9 mouse cellular contexts compared by ENCODE assay signal in the genomic region with DNA sequence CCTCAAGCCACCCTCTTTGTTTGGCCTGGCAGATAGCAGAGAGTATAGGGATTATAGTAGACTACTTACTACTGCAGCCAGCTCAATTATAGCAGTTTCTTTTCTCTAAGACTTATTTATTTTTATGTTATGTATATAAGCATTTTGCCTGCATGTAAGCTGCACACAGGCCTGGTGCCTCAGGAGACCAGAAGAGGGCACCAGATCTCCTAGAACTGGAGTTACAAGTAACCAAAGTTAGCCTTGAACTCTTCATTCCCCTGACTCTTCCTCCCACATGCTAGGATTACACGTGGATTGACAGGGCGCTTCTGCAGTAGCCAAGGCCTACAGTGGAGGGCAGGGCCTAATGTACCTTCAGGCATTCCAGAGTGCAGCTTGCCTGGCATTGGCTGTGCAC.
A peak's percentile ranks its signal among the peaks of the same experiment; 100 is the strongest.
DNase-seq lines count a peak whose midpoint lies in the region; ATAC-seq lines count a peak whose summit lies in the region.
"Had no signal": no experiment of that assay in that cellular context is flagged by ENCODE, and none has a peak within 500 bp of the region (broad histone marks: within the 10 kb centered on the region; RNA-seq: fewer than 3 reads in every experiment).

No protein-coding gene starts in this region.

- H3K4me2 ChIP-seq in limb, embryonic 11.5 days (ENCODE audit: low read depth, severe bottlenecking): no peak overlapping the region
- no peak overlapping the region for H3K4me2 ChIP-seq in neural tube, embryonic 15.5 days
- H3K4me2 ChIP-seq: neural tube, embryonic 12.5 days had no signal

- 43% methylated on average over 2 of the region's 2 CpGs for WGBS in limb, embryonic 11.5 days
- 38% methylated on average over 2 of the region's 2 CpGs for WGBS in limb, embryonic 10.5 days
- WGBS in neural tube, embryonic 15.5 days: 47% methylated on average over 2 of the region's 2 CpGs

- H3K27me3 ChIP-seq in limb, embryonic 11.5 days (ENCODE audit: control insufficient read depth, insufficient read depth, low read length): no peaks in the 10 kb centered on the region
- H3K27me3 ChIP-seq in limb, embryonic 10.5 days (ENCODE audit: low read depth, poor library complexity, severe bottlenecking): no peaks in the 10 kb centered on the region
- H3K27me3 ChIP-seq in neural tube, embryonic 15.5 days (replicated peaks): no peaks in the 10 kb centered on the region
- H3K27me3 ChIP-seq: neural tube, embryonic 12.5 days had no signal

- peak; percentile 55 for DNase-seq in limb, embryonic 11.5 days (ENCODE audit: low spot score)
- no peak for DNase-seq in limb, embryonic 10.5 days (ENCODE audit: low spot score)
- peak; percentile 55 for DNase-seq in NIH3T3 (ENCODE audit: low read depth)
- peak; percentile 16 for DNase-seq in c-Kit-positive CD71-positive TER-119-negative erythroid progenitor cells, embryonic 14.5 days (ENCODE audit: low read depth)
- peak; percentile 24 for DNase-seq in kidney, postnatal 14 days
- peak; percentile 76 for DNase-seq in thymus, postnatal 0 days (ENCODE audit: low spot score)
- DNase-seq in urinary bladder, postnatal 4 days (ENCODE audit: low spot score in 2 of 2): no peak

- H3K36me3 ChIP-seq in limb, embryonic 11.5 days (ENCODE audit: control insufficient read depth, insufficient read depth, low read length): no peaks in the 10 kb centered on the region
- H3K36me3 ChIP-seq in limb, embryonic 10.5 days: no peaks in the 10 kb centered on the region
- H3K36me3 ChIP-seq in neural tube, embryonic 15.5 days: no peaks in the 10 kb centered on the region
- H3K36me3 ChIP-seq: neural tube, embryonic 12.5 days had no signal

- no peaks in the 10 kb centered on the region for H3K4me1 ChIP-seq in limb, embryonic 11.5 days (ENCODE audit: control insufficient read depth, insufficient read depth, low read length)
- no peaks in the 10 kb centered on the region for H3K4me1 ChIP-seq in limb, embryonic 10.5 days
- no peaks in the 10 kb centered on the region for H3K4me1 ChIP-seq in neural tube, embryonic 15.5 days
- H3K4me1 ChIP-seq: neural tube, embryonic 12.5 days had no signal

- no peaks in the 10 kb centered on the region for H3K9me3 ChIP-seq in limb, embryonic 11.5 days (ENCODE audit: control insufficient read depth, low read length)
- no peaks in the 10 kb centered on the region for H3K9me3 ChIP-seq in limb, embryonic 10.5 days (replicated peaks)
- no peaks in the 10 kb centered on the region for H3K9me3 ChIP-seq in neural tube, embryonic 15.5 days (replicated peaks)
- H3K9me3 ChIP-seq: neural tube, embryonic 12.5 days had no signal

- ATAC-seq in limb, embryonic 11.5 days (ENCODE audit: insufficient number of reproducible peaks, low FRiP score, low TSS enrichment, low read depth): no peak
- ATAC-seq in neural tube, embryonic 15.5 days (ENCODE audit: low FRiP score): no peak

- H3K4me3 ChIP-seq in limb, embryonic 11.5 days (ENCODE audit: low read depth, low read length): no peak overlapping the region
- no peak overlapping the region for H3K4me3 ChIP-seq in limb, embryonic 10.5 days
- H3K4me3 ChIP-seq in neural tube, embryonic 15.5 days (replicated peaks): no peak overlapping the region
- H3K4me3 ChIP-seq: neural tube, embryonic 12.5 days had no signal

- no peak overlapping the region for H3K9ac ChIP-seq in limb, embryonic 11.5 days (ENCODE audit: low read length)
- no peak overlapping the region for H3K9ac ChIP-seq in neural tube, embryonic 15.5 days (replicated peaks)
- H3K9ac ChIP-seq: neural tube, embryonic 12.5 days had no signal

- no peak overlapping the region for H3K27ac ChIP-seq in limb, embryonic 11.5 days (replicated peaks; ENCODE audit: low read depth, low read length)
- no peak overlapping the region for H3K27ac ChIP-seq in limb, embryonic 10.5 days
- no peak overlapping the region for H3K27ac ChIP-seq in neural tube, embryonic 15.5 days (replicated peaks)
- H3K27ac ChIP-seq: neural tube, embryonic 12.5 days had no signal

Comparison
In these comparisons a context has a peak if more than half of its experiments do, and no peak if none do; other contexts are left out.
1. DNase-seq: peak in limb, embryonic 11.5 days (single experiment), NIH3T3 (single experiment), c-Kit-positive CD71-positive TER-119-negative erythroid progenitor cells, embryonic 14.5 days (single experiment), kidney, postnatal 14 days (single experiment) and thymus, postnatal 0 days (single experiment); none in limb, embryonic 10.5 days (single experiment) and urinary bladder, postnatal 4 days (0 of 2).